10 mouse cellular contexts compared by ENCODE assay signal in the genomic region with DNA sequence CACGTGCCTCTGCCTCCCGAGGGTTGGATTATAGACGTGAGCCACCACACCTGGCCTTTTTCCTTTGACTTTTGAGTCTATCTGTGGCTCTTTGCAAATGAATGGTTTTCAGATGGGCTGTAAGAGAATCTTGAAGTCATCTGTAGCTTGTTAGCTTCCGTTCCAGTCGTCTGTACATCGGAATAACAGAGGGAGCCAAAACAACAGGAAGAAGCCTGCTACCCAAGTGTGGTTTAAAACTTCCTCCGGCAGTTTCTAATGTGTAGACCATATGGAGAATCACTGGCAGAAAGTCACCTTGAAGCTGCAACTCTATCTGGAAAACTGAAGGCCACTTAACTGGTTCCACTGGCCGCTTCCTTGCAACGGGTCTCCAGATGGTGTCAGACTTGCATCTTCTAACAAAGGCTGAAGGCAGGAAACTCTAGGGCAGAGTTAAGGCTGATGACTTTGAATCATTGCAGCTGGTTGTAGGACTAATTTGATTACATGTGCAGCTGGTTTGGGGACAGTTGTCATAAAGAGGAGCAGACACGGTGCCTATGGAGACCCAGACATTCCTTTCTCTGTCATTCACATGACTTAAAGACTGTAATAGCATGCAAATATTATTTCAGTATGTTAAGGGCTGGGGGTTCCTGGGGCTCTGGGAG. TPM values are rescaled to one million over a fixed set of nuclear protein-coding genes. Genes with fewer than 3 reads are reported as not detected.
DNase-seq lines count a peak whose midpoint lies in the region; ATAC-seq lines count a peak whose summit lies in the region.
"Had no signal": no experiment of that assay in that cellular context is flagged by ENCODE, and none has a peak within 500 bp of the region (broad histone marks: within the 10 kb centered on the region; RNA-seq: fewer than 3 reads in every experiment).

No protein-coding gene starts in this region.

- no peaks in the 10 kb centered on the region for H3K36me3 ChIP-seq in forebrain, embryonic 13.5 days (ENCODE audit: poor library complexity, severe bottlenecking)
- no peaks in the 10 kb centered on the region for H3K36me3 ChIP-seq in forebrain, embryonic 11.5 days (ENCODE audit: control insufficient read depth, insufficient read depth, low read length)
- H3K36me3 ChIP-seq in embryonic facial prominence, embryonic 14.5 days (ENCODE audit: control insufficient read depth, insufficient read depth, low read length) = no peaks in the 10 kb centered on the region

- no peak overlapping the region for H3K9ac ChIP-seq in forebrain, embryonic 13.5 days
- no peak overlapping the region for H3K9ac ChIP-seq in forebrain, embryonic 11.5 days (ENCODE audit: low read length)
- H3K9ac ChIP-seq in embryonic facial prominence, embryonic 14.5 days (ENCODE audit: low read depth, low read length) = no peak overlapping the region

- no peak overlapping the region for H3K27ac ChIP-seq in forebrain, embryonic 13.5 days
- H3K27ac ChIP-seq in forebrain, embryonic 11.5 days (ENCODE audit: low read depth, low read length) = no peak overlapping the region
- no peak overlapping the region; the same call in 1 of the 2 replicates for H3K27ac ChIP-seq in embryonic facial prominence, embryonic 14.5 days (replicated peaks; ENCODE audit: low read depth, low read length)

- WGBS in forebrain, embryonic 13.5 days = 65% methylated on average over 10 of the region's 10 CpGs
- WGBS in forebrain, embryonic 11.5 days = 63% methylated on average over 10 of the region's 10 CpGs
- WGBS in embryonic facial prominence, embryonic 14.5 days = 25% methylated on average over 10 of the region's 10 CpGs

- no peaks in the 10 kb centered on the region for H3K9me3 ChIP-seq in forebrain, embryonic 13.5 days (replicated peaks)
- H3K9me3 ChIP-seq in forebrain, embryonic 11.5 days (ENCODE audit: control insufficient read depth, low read length) = no peaks in the 10 kb centered on the region
- no peaks in the 10 kb centered on the region for H3K9me3 ChIP-seq in embryonic facial prominence, embryonic 14.5 days (ENCODE audit: control insufficient read depth, low read length)

- DNase-seq in forebrain, embryonic 11.5 days (ENCODE audit: low spot score) = no peak
- peak; percentile 85 for DNase-seq in 416B (ENCODE audit: low read depth)
- DNase-seq in embryonic facial prominence, embryonic 14.5 days (ENCODE audit: low spot score) = peak; percentile 78
- peak; percentile 23 to 42 for DNase-seq in kidney, postnatal 25 days
- peak; percentile 10 for DNase-seq in retina, embryonic 14.5 days (ENCODE audit: low spot score)
- no peak for DNase-seq in layer of hippocampus, adult 18-20 months (ENCODE audit: low spot score in 2 of 2)
- no peak for DNase-seq in adrenal gland, postnatal 36 days

- H3K27me3 ChIP-seq in forebrain, embryonic 13.5 days = 0 out of 2 replicates have a peak, but pooled peaks cover 6% of the 10 kb centered on the region
- H3K27me3 ChIP-seq in forebrain, embryonic 11.5 days (ENCODE audit: control insufficient read depth, insufficient read depth, low read length) = no peaks in the 10 kb centered on the region
- no peaks in the 10 kb centered on the region for H3K27me3 ChIP-seq in embryonic facial prominence, embryonic 14.5 days (replicated peaks; ENCODE audit: control insufficient read depth, insufficient read depth, low read length)

- peak; percentile 33 for ATAC-seq in forebrain, embryonic 13.5 days
- no peak for ATAC-seq in forebrain, embryonic 11.5 days (replicated peaks; ENCODE audit: low FRiP score)
- peak; percentile 66 for ATAC-seq in embryonic facial prominence, embryonic 14.5 days (ENCODE audit: low read depth)

- no peak overlapping the region for H3K4me3 ChIP-seq in forebrain, embryonic 13.5 days
- no peak overlapping the region for H3K4me3 ChIP-seq in forebrain, embryonic 11.5 days (ENCODE audit: low read depth, low read length)
- H3K4me3 ChIP-seq in embryonic facial prominence, embryonic 14.5 days (ENCODE audit: low read depth, low read length) = no peak overlapping the region

- H3K4me1 ChIP-seq in forebrain, embryonic 13.5 days = no peaks in the 10 kb centered on the region
- H3K4me1 ChIP-seq in forebrain, embryonic 11.5 days (replicated peaks; ENCODE audit: control insufficient read depth, insufficient read depth, low read length) = no peaks in the 10 kb centered on the region
- H3K4me1 ChIP-seq in embryonic facial prominence, embryonic 14.5 days (ENCODE audit: control insufficient read depth, insufficient read depth, low read length) = peaks cover 5% of the 10 kb centered on the region; the same call in 1 of the 2 replicates

- H3K4me2 ChIP-seq in forebrain, embryonic 13.5 days = no peak overlapping the region
- H3K4me2 ChIP-seq in forebrain, embryonic 11.5 days (ENCODE audit: low read depth, low read length, severe bottlenecking) = no peak overlapping the region
- no peak overlapping the region; the same call in 1 of the 2 replicates for H3K4me2 ChIP-seq in embryonic facial prominence, embryonic 14.5 days (ENCODE audit: low read depth, low read length)

RNA-seq across cellular contexts. Expression of gene Tbc1d23, which starts 12.0 kb away (rescaled TPM):
- 26.5 and 27.4 TPM in 2 replicates for polyA plus RNA-seq in forebrain, embryonic 13.5 days (2015; fragmentation: Nextera tagmentation; extraction: Ambion mirVana)
- polyA plus RNA-seq in forebrain, embryonic 11.5 days (2014; fragmentation: Nextera tagmentation; extraction: Ambion mirVana) = 20.9 and 26.5 TPM in 2 replicates
- 34.1 and 34.5 TPM in 2 replicates for polyA plus RNA-seq in embryonic facial prominence, embryonic 14.5 days (2014; fragmentation: Nextera tagmentation; extraction: Ambion mirVana)
- total RNA-seq in layer of hippocampus, adult 18-20 months (2021) = 10 to 100 TPM; 40.2 to 40.3 TPM
- total RNA-seq in adrenal gland, postnatal 36 days (2021) = 10 to 100 TPM; 35.0 to 40.0 TPM

RNA-seq across cellular contexts. Expression of gene Tmem30c, which starts 49.3 kb away (rescaled TPM):
- polyA plus RNA-seq in forebrain, embryonic 13.5 days (2015; fragmentation: Nextera tagmentation; extraction: Ambion mirVana) = 0.20 and 0.26 TPM in 2 replicates
- 0.24 TPM in 1 of 2 replicates, not detected in the other for polyA plus RNA-seq in forebrain, embryonic 11.5 days (2014; fragmentation: Nextera tagmentation; extraction: Ambion mirVana)
- polyA plus RNA-seq in embryonic facial prominence, embryonic 14.5 days (2014; fragmentation: Nextera tagmentation; extraction: Ambion mirVana) = 0.07 TPM in 1 of 2 replicates, not detected in the other
- total RNA-seq in layer of hippocampus, adult 18-20 months (2021) = under 1 TPM; 0.42 to 0.43 TPM
- not detected for total RNA-seq in adrenal gland, postnatal 36 days (2021)
- total RNA-seq: gastrocnemius, postnatal 4 days had no signal
- polyA plus RNA-seq: C2C12 had no signal

Comparison
In these comparisons a context has a peak if more than half of its experiments do, and no peak if none do; other contexts are left out.
1. DNase-seq: peak in 416B (single experiment), embryonic facial prominence, embryonic 14.5 days (single experiment), kidney, postnatal 25 days (2 of 2) and retina, embryonic 14.5 days (single experiment); none in forebrain, embryonic 11.5 days (single experiment), layer of hippocampus, adult 18-20 months (0 of 2) and adrenal gland, postnatal 36 days (0 of 2).